Mouse (Mus musculus) erythroblast, embryonic 14.5 days (primary cell): ENCODE measurements at regions not wholly inside any gene's neighbourhood (a gene's known extent, or its start where the extent isn't known, plus 50 kb on each side); places are given as distances from the start of the nearest gene placed in this dataset.

ENCODE experiments used
- H3K27me3 ChIP-seq: 2 replicates; pipeline ENCODE4 v1.6.1; 2012; ENCODE audit warnings: inconsistent platforms; ENCODE audit not compliant: control insufficient read depth
- H3K36me3 ChIP-seq: 2 replicates; pipeline ENCODE4 v1.6.1; 2012; ENCODE audit warnings: mild to moderate bottlenecking, inconsistent platforms; ENCODE audit not compliant: control insufficient read depth
- H3K4me1 ChIP-seq: 2 replicates; pipeline ENCODE4 v1.6.1; 2012; ENCODE audit warnings: inconsistent platforms; ENCODE audit not compliant: control insufficient read depth
- H3K4me3 ChIP-seq: replicated peaks from 2 replicates; pipeline ENCODE3; 2012; ENCODE audit warnings: moderate library complexity, mild to moderate bottlenecking, inconsistent platforms
- H3K9me3 ChIP-seq: 2 replicates; pipeline ENCODE4 v1.6.1; 2012; ENCODE audit warnings: low read length, inconsistent platforms, mixed read lengths; ENCODE audit not compliant: control insufficient read depth
- GATA1 ChIP-seq: IDR thresholded peaks from 2 replicates; pipeline ENCODE4 v1.6.1; 2012; ENCODE audit warnings: low read length, inconsistent platforms, mixed read lengths
- TAL1 ChIP-seq: IDR thresholded peaks from 3 replicates; pipeline ENCODE4 v1.6.1; 2012; ENCODE audit warnings: low read length, inconsistent platforms, mixed read lengths

DNA sequence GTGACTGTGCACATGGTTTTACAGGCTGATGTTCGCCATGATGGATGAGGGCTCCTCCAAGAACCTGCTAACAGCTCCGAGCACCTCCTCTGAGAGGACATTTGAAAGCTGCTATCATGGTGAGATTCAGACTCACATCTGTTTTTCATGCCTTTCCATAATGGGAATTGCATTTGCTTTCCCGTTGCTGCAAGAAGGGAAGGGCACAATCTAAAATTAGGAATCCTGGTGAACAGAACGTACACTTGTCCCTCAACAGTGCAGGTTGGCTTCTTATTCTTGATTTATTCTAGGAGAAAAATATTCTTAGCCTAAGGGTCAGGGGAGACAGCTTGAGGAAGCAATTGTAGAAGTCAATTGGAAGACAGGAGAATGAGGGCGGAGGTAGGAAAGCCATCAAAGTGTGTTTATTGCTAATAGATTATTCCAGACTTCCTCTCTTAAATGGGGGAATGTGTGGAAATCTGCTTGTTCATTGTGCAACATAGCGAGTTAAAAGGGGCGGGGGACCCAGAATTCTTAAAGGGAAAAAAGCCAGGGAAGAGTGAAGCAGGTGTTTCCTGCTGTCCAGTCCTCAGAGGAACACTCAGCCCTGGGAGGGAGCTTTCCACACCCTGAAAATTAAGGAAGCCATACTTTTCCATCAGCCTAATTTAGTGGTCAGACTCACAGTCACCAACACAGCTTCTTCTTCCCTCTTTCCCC, 253.5 kb upstream of the Tnp1 start:
- H3K9me3 ChIP-seq: no peaks in the 10 kb centered on the region
- H3K4me1 ChIP-seq: no peaks in the 10 kb centered on the region
- H3K27me3 ChIP-seq: no peaks in the 10 kb centered on the region
- no peak overlapping the region for H3K4me3 ChIP-seq
- no peaks in the 10 kb centered on the region for H3K36me3 ChIP-seq
- TF ChIP-seq GATA1: no peak
- no peak for TF ChIP-seq TAL1

DNA sequence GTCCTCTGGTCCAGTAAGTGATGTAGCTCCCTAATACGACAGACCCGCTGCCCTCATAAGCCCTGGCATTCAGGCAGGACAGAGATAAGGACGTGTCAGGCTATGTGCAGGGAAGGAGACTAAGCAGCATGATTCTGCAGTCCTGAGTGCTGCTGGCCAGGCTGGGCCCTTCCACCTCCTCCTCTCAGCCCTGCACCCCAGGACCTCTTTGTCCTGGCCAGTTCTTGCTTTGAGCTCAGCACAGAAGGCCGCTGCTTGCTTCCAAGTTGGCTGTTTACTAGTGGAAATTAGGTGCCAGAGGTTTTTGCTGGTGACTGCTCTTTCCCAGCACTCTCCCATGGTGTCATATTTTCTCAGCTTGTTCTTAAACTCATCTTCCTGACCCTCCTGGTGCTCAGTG, 249.3 kb upstream of the Tnp1 start:
- no peaks in the 10 kb centered on the region for H3K36me3 ChIP-seq
- H3K4me3 ChIP-seq: no peak overlapping the region
- H3K9me3 ChIP-seq: no peaks in the 10 kb centered on the region
- H3K4me1 ChIP-seq: no peaks in the 10 kb centered on the region
- no peaks in the 10 kb centered on the region for H3K27me3 ChIP-seq
- TF ChIP-seq GATA1: no peak
- TF ChIP-seq TAL1: no peak

- TF ChIP-seq TAL1 (no peak), GATA1 (no peak)
- no peaks in the 10 kb centered on the region for H3K4me1 ChIP-seq
- H3K4me3 ChIP-seq: no peak overlapping the region
- H3K36me3 ChIP-seq: no peaks in the 10 kb centered on the region
- H3K27me3 ChIP-seq: no peaks in the 10 kb centered on the region
- no peaks in the 10 kb centered on the region for H3K9me3 ChIP-seq
These were observed 248.5 kb upstream of the Tnp1 start for GRCm38 (mm10) chr1:73264245-73264644.

- Histone ChIP-seq H3K36me3 (no peaks in the 10 kb centered on the region), H3K4me3 (no peak overlapping the region), H3K9me3 (no peaks in the 10 kb centered on the region), H3K4me1 (no peaks in the 10 kb centered on the region), H3K27me3 (no peaks in the 10 kb centered on the region)
- no peak for TF ChIP-seq TAL1
- no peak for TF ChIP-seq GATA1
These were observed 243.9 kb upstream of the Tnp1 start for GRCm38 (mm10) chr1:73259525-73260098.

- no peak for TF ChIP-seq GATA1
- TF ChIP-seq TAL1: no peak
- Histone ChIP-seq H3K36me3 (no peaks in the 10 kb centered on the region), H3K4me3 (no peak overlapping the region), H3K4me1 (no peaks in the 10 kb centered on the region), H3K27me3 (no peaks in the 10 kb centered on the region), H3K9me3 (no peaks in the 10 kb centered on the region)
These were observed 241.6 kb upstream of the Tnp1 start for GRCm38 (mm10) chr1:73257263-73257662.

DNA sequence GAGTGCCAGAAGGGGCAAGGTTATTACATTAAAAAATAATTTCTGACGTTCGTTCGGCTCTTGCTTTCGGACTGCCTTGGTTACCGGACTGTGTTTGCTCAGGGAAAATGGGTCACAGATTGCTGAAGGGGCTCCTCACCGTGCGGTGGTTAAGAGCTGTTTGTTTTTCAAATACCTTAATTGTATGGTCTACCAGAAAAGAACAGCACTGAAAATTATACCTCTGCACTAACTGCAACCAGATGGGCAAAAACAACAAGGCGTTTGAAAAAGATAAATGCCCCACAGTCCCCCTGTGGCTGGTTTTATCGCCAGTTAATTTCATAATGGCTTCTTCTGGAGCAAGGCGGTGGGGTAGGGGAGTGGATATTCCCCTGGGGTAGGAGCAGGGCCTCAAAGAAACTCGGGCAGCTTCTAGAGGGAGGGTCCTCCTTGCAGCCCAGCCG, 236.2 kb upstream of the Tnp1 start:
- H3K9me3 ChIP-seq: no peaks in the 10 kb centered on the region
- no peaks in the 10 kb centered on the region for H3K27me3 ChIP-seq
- H3K4me3 ChIP-seq: no peak overlapping the region
- TF ChIP-seq GATA1 (no peak), TAL1 (no peak)
- no peaks in the 10 kb centered on the region for H3K36me3 ChIP-seq
- no peaks in the 10 kb centered on the region for H3K4me1 ChIP-seq

GRCm38 (mm10) chr1:73244016-73244415, 228.3 kb upstream of the Tnp1 start:
- H3K4me3 ChIP-seq: no peak overlapping the region
- H3K36me3 ChIP-seq: no peaks in the 10 kb centered on the region
- H3K4me1 ChIP-seq: no peaks in the 10 kb centered on the region
- TF ChIP-seq TAL1 (no peak), GATA1 (no peak)
- H3K9me3 ChIP-seq: no peaks in the 10 kb centered on the region
- no peaks in the 10 kb centered on the region for H3K27me3 ChIP-seq

- Histone ChIP-seq H3K9me3 (no peaks in the 10 kb centered on the region), H3K4me3 (no peak overlapping the region), H3K4me1 (no peaks in the 10 kb centered on the region), H3K36me3 (no peaks in the 10 kb centered on the region), H3K27me3 (no peaks in the 10 kb centered on the region)
- no peak for TF ChIP-seq TAL1
- no peak for TF ChIP-seq GATA1
These were observed 226.6 kb upstream of the Tnp1 start for GRCm38 (mm10) chr1:73242290-73242689.

- no peaks in the 10 kb centered on the region for H3K36me3 ChIP-seq
These were observed 221.2 kb upstream of the Tnp1 start for GRCm38 (mm10) chr1:73236867-73237266.

More at GRCm38 (mm10) chr1:73236867-73237266, 221.2 kb upstream of the Tnp1 start:
- H3K27me3 ChIP-seq: no peaks in the 10 kb centered on the region
- H3K4me3 ChIP-seq: no peak overlapping the region
- H3K4me1 ChIP-seq: no peaks in the 10 kb centered on the region
- no peaks in the 10 kb centered on the region for H3K9me3 ChIP-seq
- no peak for TF ChIP-seq TAL1
- TF ChIP-seq GATA1: no peak
